Mouse (Mus musculus) kidney, embryonic 16.5 days (tissue): ENCODE results near the gene Ltbp2. TPM values are rescaled to one million over a fixed set of nuclear protein-coding genes. Genes with fewer than 3 reads are reported as not detected.

ENCODE experiments used
- polyA plus RNA-seq: library from polyadenylated mRNA; unstranded; fragments of >200 nt; fragmentation: Nextera tagmentation; extraction: Ambion mirVana; gene quantifications from 2 replicates; pipeline ENCODE4 v1.2.1, GENCODE M21; 2015

Ltbp2 gene
- polyA plus RNA-seq, 1 experiment from 2014 or later: 0.89 TPM

Other genes starting within 250 kb of the Ltbp2 start
- gene Vrtn, start 235.5 kb downstream of the Ltbp2 start, polyA plus RNA-seq: not detected in 2 replicates
- gene Syndig1l, start 177.7 kb downstream of the Ltbp2 start, polyA plus RNA-seq: 0.06 and 0.09 TPM in 2 replicates
- 65.4 and 69.8 TPM in 2 replicates for gene Npc2, start 103.4 kb downstream of the Ltbp2 start, polyA plus RNA-seq
- gene Isca2, start 103.3 kb downstream of the Ltbp2 start, polyA plus RNA-seq: 148 and 150 TPM in 2 replicates
- 135 and 144 TPM in 2 replicates for gene Fcf1, start 94.4 kb upstream of the Ltbp2 start, polyA plus RNA-seq
- 13.5 and 14.5 TPM in 2 replicates for gene Arel1, start 94.4 kb upstream of the Ltbp2 start, polyA plus RNA-seq
- 26.4 and 29.5 TPM in 2 replicates for gene Ylpm1, start 119.8 kb upstream of the Ltbp2 start, polyA plus RNA-seq
- 3.7 and 4.9 TPM in 2 replicates for gene Prox2, start 234.2 kb upstream of the Ltbp2 start, polyA plus RNA-seq
- 153 TPM in 2 replicates for gene Dlst, start 234.3 kb upstream of the Ltbp2 start, polyA plus RNA-seq